Mouse (Mus musculus): ENCODE results near the gene Ankrd13a. TPM values are rescaled to one million over a fixed set of nuclear protein-coding genes. Genes with fewer than 3 reads are reported as not detected.
"Not testable (repeated sequence)": the region's sequence is repeated elsewhere in the genome, so short reads cannot be mapped to it uniquely, and the experiment has no call there.

Ankrd13a gene
- total and polyA plus RNA-seq, 3 experiments, result 73.8 to 123 (median 89.4) TPM

- H3K4me1 ChIP-seq (ENCODE audit: control insufficient read depth in 1 of 2, insufficient read depth in 2 of 2), result peaks cover 8 to 16% of the 10 kb centered on the region in 2 experiments
- H3K36me3 ChIP-seq (replicated peaks in 1 of 2; ENCODE audit: control insufficient read depth in 1 of 2, insufficient read depth in 1 of 2, low read length in 1 of 2), result no peaks in the 10 kb centered on the region
- H3K9ac ChIP-seq (ENCODE audit: insufficient read depth, low read depth), result no peak overlapping the region
- dilution Hi-C loops (cut with MboI; ENCODE audit: extremely low pct_ligation_motif_present, extremely low pct_unique_long_range_greater_than_20kb, low sequenced_read_pairs) (no loop called here), in situ Hi-C loops (cut with MboI; ENCODE audit: low pct_ligation_motif_present, low pct_unique_long_range_greater_than_20kb, low sequenced_read_pairs) (no loop called here)
- no peaks in the 10 kb centered on the region for H3K79me2 ChIP-seq (replicated peaks; ENCODE audit: control insufficient read depth, extremely low read depth, insufficient read depth, poor library complexity, severe bottlenecking)
- TF ChIP-seq NRF1 (IDR thresholded peaks at IDR 0.05; ENCODE audit: low read depth, low read length), result no peak
- TF ChIP-seq GABPA (IDR thresholded peaks at IDR 0.05; ENCODE audit: insufficient replicate concordance, low read depth, low read length), result no peak
- no peak for TF ChIP-seq ETS1 (conservative IDR thresholded peaks at IDR 0.05; ENCODE audit: low read depth, low read length)
- no peak for TF ChIP-seq UBTF (IDR thresholded peaks at IDR 0.05; ENCODE audit: low read depth, low read length)
- TF ChIP-seq TCF12 (IDR thresholded peaks at IDR 0.05; ENCODE audit: low read depth, low read length), result no peak
- no peak for TF ChIP-seq CHD2 (IDR thresholded peaks at IDR 0.05; ENCODE audit: low read length)
- H3K4me2 ChIP-seq (ENCODE audit: insufficient read depth, low read depth, poor library complexity, severe bottlenecking), result no peak overlapping the region
- no peak for DNase-seq (ENCODE audit: extremely low read depth)
- no peaks in the 10 kb centered on the region for H3K9me3 ChIP-seq (replicated peaks; ENCODE audit: low read length)
- H3K4me3 ChIP-seq (replicated peaks in 1 of 3; ENCODE audit: low read depth in 2 of 3, low read length in 2 of 3, poor library complexity in 1 of 3), result no peak overlapping the region
- H3K27ac ChIP-seq (ENCODE audit: insufficient read depth, low read depth), result no peak overlapping the region
- peaks cover 3% of the 10 kb centered on the region for H3K27me3 ChIP-seq (replicated peaks)
These were observed 77.2 kb downstream of the Ankrd13a start for GRCm38 (mm10) chr5:114851565-114852236.

GRCm38 (mm10) chr5:114853364-114853763, 78.9 kb downstream of the Ankrd13a start, which contains the start of gene 4930519G04Rik:
Gene 4930519G04Rik, plus strand, starts transcription at chr5:114853664.
- H3K9me3 ChIP-seq (replicated peaks; ENCODE audit: low read length); H3K27ac ChIP-seq (ENCODE audit: insufficient read depth, low read depth); DNase-seq (ENCODE audit: extremely low read depth); H3K27me3 ChIP-seq (replicated peaks); in situ Hi-C loops (cut with MboI; ENCODE audit: low pct_ligation_motif_present, low pct_unique_long_range_greater_than_20kb, low sequenced_read_pairs); H3K36me3 ChIP-seq (replicated peaks in 1 of 2; ENCODE audit: control insufficient read depth in 1 of 2, insufficient read depth in 1 of 2, low read length in 1 of 2); H3K9ac ChIP-seq (ENCODE audit: insufficient read depth, low read depth); dilution Hi-C loops (cut with MboI; ENCODE audit: extremely low pct_ligation_motif_present, extremely low pct_unique_long_range_greater_than_20kb, low sequenced_read_pairs); H3K79me2 ChIP-seq (replicated peaks; ENCODE audit: control insufficient read depth, extremely low read depth, insufficient read depth, poor library complexity, severe bottlenecking); H3K4me3 ChIP-seq (replicated peaks in 1 of 3; ENCODE audit: low read depth in 2 of 3, low read length in 2 of 3, poor library complexity in 1 of 3); H3K4me2 ChIP-seq (ENCODE audit: insufficient read depth, low read depth, poor library complexity, severe bottlenecking): not testable (repeated sequence)
- peaks cover 8 to 16% of the 10 kb centered on the region in 2 experiments for H3K4me1 ChIP-seq (ENCODE audit: control insufficient read depth in 1 of 2, insufficient read depth in 2 of 2)

Other genes starting within 250 kb of the Ankrd13a start
- not detected in 2 replicates for gene Fam222a, start 206.7 kb upstream of the Ankrd13a start, total RNA-seq (2012; rRNA removed)
- not detected in 2 replicates for gene Fam222a, start 206.7 kb upstream of the Ankrd13a start, total RNA-seq (2014; rRNA removed)
- 0.13 and 0.14 TPM in 2 replicates for gene Fam222a, start 206.7 kb upstream of the Ankrd13a start, polyA plus RNA-seq (2012; ENCODE audit: insufficient read length, low read depth)
- gene Trpv4, start 116.3 kb upstream of the Ankrd13a start, total RNA-seq (2012; rRNA removed), result 0.13 TPM in 1 of 2 replicates, not detected in the other
- not detected in 2 replicates for gene Trpv4, start 116.3 kb upstream of the Ankrd13a start, total RNA-seq (2014; rRNA removed)
- 0.22 and 0.24 TPM in 2 replicates for gene Trpv4, start 116.3 kb upstream of the Ankrd13a start, polyA plus RNA-seq (2012; ENCODE audit: insufficient read length, low read depth)
- gene Gltp, start 83.7 kb upstream of the Ankrd13a start, total RNA-seq (2012; rRNA removed), result 25.5 and 28.3 TPM in 2 replicates
- gene Gltp, start 83.7 kb upstream of the Ankrd13a start, total RNA-seq (2014; rRNA removed), result 23.6 and 23.8 TPM in 2 replicates
- 90.4 and 98.4 TPM in 2 replicates for gene Gltp, start 83.7 kb upstream of the Ankrd13a start, polyA plus RNA-seq (2012; ENCODE audit: insufficient read length, low read depth)
- gene Tchp, start 66.9 kb upstream of the Ankrd13a start, total RNA-seq (2012; rRNA removed), result 6.7 and 9.1 TPM in 2 replicates
- gene Tchp, start 66.9 kb upstream of the Ankrd13a start, total RNA-seq (2014; rRNA removed), result 4.3 and 4.9 TPM in 2 replicates
- 11.6 and 15.3 TPM in 2 replicates for gene Tchp, start 66.9 kb upstream of the Ankrd13a start, polyA plus RNA-seq (2012; ENCODE audit: insufficient read length, low read depth)
- gene Git2, start 840 bp downstream of the Ankrd13a start, total RNA-seq (2012; rRNA removed), result 19.3 and 22.1 TPM in 2 replicates
- 9.4 and 12.3 TPM in 2 replicates for gene Git2, start 840 bp downstream of the Ankrd13a start, total RNA-seq (2014; rRNA removed)
- 25.5 and 29.4 TPM in 2 replicates for gene Git2, start 840 bp downstream of the Ankrd13a start, polyA plus RNA-seq (2012; ENCODE audit: insufficient read length, low read depth)
- 15.5 and 17.5 TPM in 2 replicates for gene 1500011B03Rik, start 48.8 kb downstream of the Ankrd13a start, total RNA-seq (2012; rRNA removed)
- gene 1500011B03Rik, start 48.8 kb downstream of the Ankrd13a start, total RNA-seq (2014; rRNA removed), result 39.1 and 39.7 TPM in 2 replicates
- 31.4 and 35.5 TPM in 2 replicates for gene 1500011B03Rik, start 48.8 kb downstream of the Ankrd13a start, polyA plus RNA-seq (2012; ENCODE audit: insufficient read length, low read depth)
- not detected in 2 replicates for gene 4930519G04Rik, start 79.0 kb downstream of the Ankrd13a start, total RNA-seq (2012; rRNA removed)
- gene 4930519G04Rik, start 79.0 kb downstream of the Ankrd13a start, total RNA-seq (2014; rRNA removed), result not detected in 2 replicates
- not detected in 2 replicates for gene 4930519G04Rik, start 79.0 kb downstream of the Ankrd13a start, polyA plus RNA-seq (2012; ENCODE audit: insufficient read length, low read depth)
- gene Gm9936, start 84.0 kb downstream of the Ankrd13a start, total RNA-seq (2012; rRNA removed), result 0.04 TPM in 1 of 2 replicates, not detected in the other
- gene Gm9936, start 84.0 kb downstream of the Ankrd13a start, total RNA-seq (2014; rRNA removed), result 0.15 and 0.26 TPM in 2 replicates
- 0.11 TPM in 1 of 2 replicates, not detected in the other for gene Gm9936, start 84.0 kb downstream of the Ankrd13a start, polyA plus RNA-seq (2012; ENCODE audit: insufficient read length, low read depth)
- not detected in 2 replicates for gene Oasl2, start 122.3 kb downstream of the Ankrd13a start, total RNA-seq (2012; rRNA removed)
- gene Oasl2, start 122.3 kb downstream of the Ankrd13a start, total RNA-seq (2014; rRNA removed), result not detected in 2 replicates
- 0.31 and 0.38 TPM in 2 replicates for gene Oasl2, start 122.3 kb downstream of the Ankrd13a start, polyA plus RNA-seq (2012; ENCODE audit: insufficient read length, low read depth)
- gene Oasl1, start 148.6 kb downstream of the Ankrd13a start, total RNA-seq (2012; rRNA removed), result not detected in 2 replicates
- not detected in 2 replicates for gene Oasl1, start 148.6 kb downstream of the Ankrd13a start, total RNA-seq (2014; rRNA removed)
- gene Oasl1, start 148.6 kb downstream of the Ankrd13a start, polyA plus RNA-seq (2012; ENCODE audit: insufficient read length, low read depth), result 0.37 and 0.46 TPM in 2 replicates
- gene 2210016L21Rik, start 167.5 kb downstream of the Ankrd13a start, total RNA-seq (2012; rRNA removed), result 21.6 TPM in 2 replicates
- gene 2210016L21Rik, start 167.5 kb downstream of the Ankrd13a start, total RNA-seq (2014; rRNA removed), result 11.0 and 11.5 TPM in 2 replicates
- 32.5 and 49.1 TPM in 2 replicates for gene 2210016L21Rik, start 167.5 kb downstream of the Ankrd13a start, polyA plus RNA-seq (2012; ENCODE audit: insufficient read length, low read depth)
- not detected in 2 replicates for gene Hnf1a, start 196.4 kb downstream of the Ankrd13a start, total RNA-seq (2012; rRNA removed)
- gene Hnf1a, start 196.4 kb downstream of the Ankrd13a start, total RNA-seq (2014; rRNA removed), result not detected in 2 replicates
- gene Hnf1a, start 196.4 kb downstream of the Ankrd13a start, polyA plus RNA-seq (2012; ENCODE audit: insufficient read length, low read depth), result not detected in 2 replicates
- gene Sppl3, start 236.5 kb downstream of the Ankrd13a start, total RNA-seq (2012; rRNA removed), result 13.6 and 14.3 TPM in 2 replicates
- gene Sppl3, start 236.5 kb downstream of the Ankrd13a start, total RNA-seq (2014; rRNA removed), result 12.1 and 14.9 TPM in 2 replicates
- gene Sppl3, start 236.5 kb downstream of the Ankrd13a start, polyA plus RNA-seq (2012; ENCODE audit: insufficient read length, low read depth), result 18.3 and 29.2 TPM in 2 replicates

Data from CH12.LX (cell line).